Mouse (Mus musculus): ENCODE results near the gene 2410131K14Rik. TPM values are rescaled to one million over a fixed set of nuclear protein-coding genes. Genes with fewer than 3 reads are reported as not detected.

Gene 2410131K14Rik
- total and polyA plus RNA-seq, 3 experiments: 4.0 to 4.3 TPM; not detected in 1

- H3K79me2 ChIP-seq (ENCODE audit: control insufficient read depth, insufficient read depth, low read length, poor library complexity): no peaks in the 10 kb centered on the region
- no peak overlapping the region for H3K9ac ChIP-seq (ENCODE audit: control insufficient read depth, low read depth, low read length, poor library complexity, severe bottlenecking)
- H3K27ac ChIP-seq (ENCODE audit: control insufficient read depth, low read depth, low read length): no peak overlapping the region
- TF ChIP-seq USF2 (IDR thresholded peaks at IDR 0.05; ENCODE audit: borderline replicate concordance in 1 of 2, insufficient read depth in 1 of 2, low read depth in 1 of 2, low read length in 2 of 2) (no peak), TCF12 (IDR thresholded peaks at IDR 0.05; ENCODE audit: low read depth, low read length) (no peak), JUND (IDR thresholded peaks at IDR 0.05; ENCODE audit: low read depth, low read length) (no peak), EP300 (IDR thresholded peaks at IDR 0.05; ENCODE audit: low read depth in 1 of 2, low read length in 2 of 2) (no peak), ZNF384 (IDR thresholded peaks at IDR 0.05; ENCODE audit: low read depth, low read length) (no peak), MEF2A (IDR thresholded peaks at IDR 0.05; ENCODE audit: extremely low read depth, insufficient replicate concordance, low read depth, low read length, poor library complexity, severe bottlenecking) (no peak), MXI1 (IDR thresholded peaks at IDR 0.05; ENCODE audit: low read depth, low read length) (no peak), CHD2 (IDR thresholded peaks at IDR 0.05; ENCODE audit: low read length) (no peak), CTCF (IDR thresholded peaks at IDR 0.05 in 2 of 3, conservative IDR thresholded peaks at IDR 0.05 in 1 of 3; ENCODE audit: control insufficient read depth in 1 of 3, insufficient read depth in 1 of 3, low read depth in 2 of 3, low read length in 3 of 3, poor library complexity in 1 of 3, severe bottlenecking in 1 of 3) (no peak), KAT2A (conservative IDR thresholded peaks at IDR 0.05; ENCODE audit: low read depth, low read length) (no peak), RCOR1 (IDR thresholded peaks at IDR 0.05; ENCODE audit: low read depth, low read length) (no peak), ZKSCAN1 (IDR thresholded peaks at IDR 0.05; ENCODE audit: low read depth, low read length) (no peak), POLR2AphosphoS5 (IDR thresholded peaks at IDR 0.05; ENCODE audit: borderline replicate concordance, low read depth, low read length) (no peak), POLR2AphosphoS2 (IDR thresholded peaks at IDR 0.05; ENCODE audit: low read length) (no peak), MAZ (IDR thresholded peaks at IDR 0.05; ENCODE audit: low read depth, low read length) (no peak), E2F4 (IDR thresholded peaks at IDR 0.05; ENCODE audit: borderline replicate concordance, low read depth, low read length) (no peak), SIN3A (IDR thresholded peaks at IDR 0.05; ENCODE audit: low read length) (no peak)
- H3K4me3 ChIP-seq (ENCODE audit: control insufficient read depth in 1 of 2, insufficient read depth in 1 of 2, low read depth in 2 of 2, low read length in 2 of 2): no peak overlapping the region
- H3K4me1 ChIP-seq (ENCODE audit: control insufficient read depth in 1 of 2, insufficient read depth in 2 of 2, low read length in 2 of 2): no peaks in the 10 kb centered on the region
- H3K27me3 ChIP-seq (ENCODE audit: control insufficient read depth in 1 of 2, insufficient read depth in 2 of 2, low read length in 2 of 2): peaks cover 0 to 1% of the 10 kb centered on the region in 2 experiments; a peak in 2 of 4 replicates
- DNase-seq (ENCODE audit: low read depth, low spot score): no peak
- no peaks in the 10 kb centered on the region for H3K9me3 ChIP-seq (replicated peaks; ENCODE audit: insufficient read depth, low read length)
- no peaks in the 10 kb centered on the region for H3K36me3 ChIP-seq (ENCODE audit: control insufficient read depth in 1 of 2, insufficient read depth in 2 of 2, low read length in 2 of 2)
Measured at GRCm38 (mm10) chr5:118274546-118274945, 29.5 kb downstream of the 2410131K14Rik start.

GRCm38 (mm10) chr5:118276281-118276680 is 31.3 kb downstream of the 2410131K14Rik start:
- Histone ChIP-seq H3K4me1 (ENCODE audit: control insufficient read depth in 1 of 2, insufficient read depth in 2 of 2, low read length in 2 of 2) (no peaks in the 10 kb centered on the region), H3K9ac (ENCODE audit: control insufficient read depth, low read depth, low read length, poor library complexity, severe bottlenecking) (no peak overlapping the region), H3K27me3 (ENCODE audit: control insufficient read depth in 1 of 2, insufficient read depth in 2 of 2, low read length in 2 of 2) (peaks cover 0 to 1% of the 10 kb centered on the region in 2 experiments; a peak in 2 of 4 replicates), H3K36me3 (ENCODE audit: control insufficient read depth in 1 of 2, insufficient read depth in 2 of 2, low read length in 2 of 2) (no peaks in the 10 kb centered on the region), H3K4me3 (ENCODE audit: control insufficient read depth in 1 of 2, insufficient read depth in 1 of 2, low read depth in 2 of 2, low read length in 2 of 2) (no peak overlapping the region), H3K27ac (ENCODE audit: control insufficient read depth, low read depth, low read length) (no peak overlapping the region), H3K9me3 (replicated peaks; ENCODE audit: insufficient read depth, low read length) (no peaks in the 10 kb centered on the region), H3K79me2 (ENCODE audit: control insufficient read depth, insufficient read depth, low read length, poor library complexity) (no peaks in the 10 kb centered on the region)
- DNase-seq (ENCODE audit: low read depth, low spot score): no peak
- TF ChIP-seq HCFC1 (IDR thresholded peaks at IDR 0.05; ENCODE audit: low read depth, low read length) (no peak), ELF1 (IDR thresholded peaks at IDR 0.05; ENCODE audit: low read depth, low read length) (no peak), SIN3A (IDR thresholded peaks at IDR 0.05; ENCODE audit: low read length) (no peak), CTCF (IDR thresholded peaks at IDR 0.05 in 2 of 3, conservative IDR thresholded peaks at IDR 0.05 in 1 of 3; ENCODE audit: control insufficient read depth in 1 of 3, insufficient read depth in 1 of 3, low read depth in 2 of 3, low read length in 3 of 3, poor library complexity in 1 of 3, severe bottlenecking in 1 of 3) (no peak), POLR2AphosphoS5 (IDR thresholded peaks at IDR 0.05; ENCODE audit: borderline replicate concordance, low read depth, low read length) (no peak), RCOR1 (IDR thresholded peaks at IDR 0.05; ENCODE audit: low read depth, low read length) (no peak), EP300 (IDR thresholded peaks at IDR 0.05; ENCODE audit: low read depth in 1 of 2, low read length in 2 of 2) (no peak), MAX (IDR thresholded peaks at IDR 0.05; ENCODE audit: low read length) (no peak), MAZ (IDR thresholded peaks at IDR 0.05; ENCODE audit: low read depth, low read length) (no peak), MYB (IDR thresholded peaks at IDR 0.05; ENCODE audit: low read depth, low read length) (no peak), CHD1 (IDR thresholded peaks at IDR 0.05; ENCODE audit: low read depth, low read length) (no peak), MEF2A (IDR thresholded peaks at IDR 0.05; ENCODE audit: extremely low read depth, insufficient replicate concordance, low read depth, low read length, poor library complexity, severe bottlenecking) (no peak), USF2 (IDR thresholded peaks at IDR 0.05; ENCODE audit: borderline replicate concordance in 1 of 2, insufficient read depth in 1 of 2, low read depth in 1 of 2, low read length in 2 of 2) (no peak), ZKSCAN1 (IDR thresholded peaks at IDR 0.05; ENCODE audit: low read depth, low read length) (no peak), ZMIZ1 (IDR thresholded peaks at IDR 0.05; ENCODE audit: low read depth, low read length) (no peak), BHLHE40 (IDR thresholded peaks at IDR 0.05; ENCODE audit: borderline replicate concordance, low read depth, low read length) (no peak)
